Mouse (Mus musculus): ENCODE measurements around the gene Gm49355. TPM values are rescaled to one million over a fixed set of nuclear protein-coding genes. Genes with fewer than 3 reads are reported as not detected.
A peak's percentile ranks its signal among the peaks of the same experiment; 100 is the strongest.

Gm49355 gene
- polyA plus RNA-seq, 1 experiment from 2014 or later = 0.23 TPM

DNA sequence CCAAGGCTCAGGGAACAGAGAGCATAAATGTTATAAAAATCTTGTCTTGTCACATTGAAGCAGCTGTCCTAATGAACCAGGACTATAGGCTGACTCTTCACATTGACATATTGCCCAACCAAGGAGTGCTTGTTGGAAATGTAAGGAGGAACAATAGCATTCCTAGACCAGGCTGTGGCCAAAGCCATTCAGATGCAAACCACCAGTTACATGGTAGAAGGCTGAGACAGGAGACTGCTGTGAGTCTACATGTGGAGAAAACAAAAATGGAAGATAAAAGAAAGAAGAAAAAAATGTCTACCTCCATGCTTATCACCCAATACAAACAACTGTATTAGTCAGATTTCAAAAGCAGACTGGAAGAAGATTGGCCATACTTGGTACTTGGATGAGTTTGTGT, 15.4 kb downstream of the Gm49355 start:
- Histone ChIP-seq H3K4me2 (replicated peaks; ENCODE audit: low read depth) (no peak overlapping the region), H3K4me1 (replicated peaks; ENCODE audit: control insufficient read depth, insufficient read depth, low read length) (no peaks in the 10 kb centered on the region), H3K27me3 (replicated peaks; ENCODE audit: control insufficient read depth, insufficient read depth, low read length) (no peaks in the 10 kb centered on the region), H3K9me3 (ENCODE audit: control insufficient read depth) (no peaks in the 10 kb centered on the region), H3K4me3 (ENCODE audit: low read depth, low read length) (no peak overlapping the region), H3K9ac (ENCODE audit: low read depth, low read length) (no peak overlapping the region), H3K27ac (ENCODE audit: low read depth, low read length) (no peak overlapping the region), H3K36me3 (ENCODE audit: control insufficient read depth, insufficient read depth) (peaks cover 23% of the 10 kb centered on the region)
- TF ChIP-seq CTCF (IDR thresholded peaks at IDR 0.05; ENCODE audit: low read depth) = no peak
- ATAC-seq = no peak

DNA sequence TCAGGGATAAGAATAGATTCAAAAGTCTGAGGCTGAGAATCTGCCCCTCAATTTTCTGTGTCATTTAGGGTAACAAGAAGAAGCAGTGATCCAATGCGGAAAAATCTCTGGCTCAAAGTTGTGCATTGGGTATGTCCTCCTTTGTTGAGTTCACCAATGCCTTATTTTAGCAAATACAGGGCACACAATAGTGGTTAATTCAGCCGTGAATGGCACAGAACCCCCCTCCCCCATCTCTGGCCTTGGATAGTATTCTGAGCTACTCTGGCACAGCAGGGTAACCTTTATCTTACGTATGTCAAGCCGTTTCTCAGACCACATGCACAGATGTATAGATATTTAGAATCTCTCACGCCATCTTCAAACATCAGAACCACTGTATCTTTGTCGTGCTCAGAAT, 15.9 kb downstream of the Gm49355 start:
- WGBS = 85% methylated on average over 6 of the region's 6 CpGs
- H3K36me3 ChIP-seq (ENCODE audit: control insufficient read depth, insufficient read depth) = peaks cover 19% of the 10 kb centered on the region
- no peak overlapping the region for H3K4me3 ChIP-seq (ENCODE audit: low read depth, low read length)
- no peaks in the 10 kb centered on the region for H3K9me3 ChIP-seq (ENCODE audit: control insufficient read depth)
- H3K4me2 ChIP-seq (replicated peaks; ENCODE audit: low read depth) = no peak overlapping the region
- no peak for ATAC-seq
- H3K27me3 ChIP-seq (replicated peaks; ENCODE audit: control insufficient read depth, insufficient read depth, low read length) = no peaks in the 10 kb centered on the region
- no peak for TF ChIP-seq CTCF (IDR thresholded peaks at IDR 0.05; ENCODE audit: low read depth)
- no peak overlapping the region for H3K9ac ChIP-seq (ENCODE audit: low read depth, low read length)
- no peak overlapping the region for H3K27ac ChIP-seq (ENCODE audit: low read depth, low read length)
- H3K4me1 ChIP-seq (replicated peaks; ENCODE audit: control insufficient read depth, insufficient read depth, low read length) = no peaks in the 10 kb centered on the region

DNA sequence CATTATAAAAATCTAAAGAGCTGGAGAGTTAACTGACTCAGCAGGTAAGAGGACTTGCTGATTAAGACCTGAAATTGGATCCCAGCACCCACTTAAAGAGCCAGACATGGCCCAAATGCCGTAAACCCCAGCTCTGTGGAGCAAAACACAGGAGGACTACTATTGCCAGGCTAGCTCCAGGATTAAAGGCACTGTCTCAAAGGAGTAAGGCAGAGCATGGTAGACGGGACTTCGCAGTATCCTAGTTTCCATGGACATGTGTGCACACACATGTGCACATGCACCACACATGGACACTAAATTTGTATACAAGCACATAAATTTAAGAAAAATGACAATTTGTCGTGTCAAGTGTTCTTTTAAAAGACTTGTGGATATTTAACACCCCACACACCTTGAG, 16.5 kb downstream of the Gm49355 start:
- H3K27me3 ChIP-seq (replicated peaks; ENCODE audit: control insufficient read depth, insufficient read depth, low read length) = no peaks in the 10 kb centered on the region
- H3K36me3 ChIP-seq (ENCODE audit: control insufficient read depth, insufficient read depth) = peaks cover 19% of the 10 kb centered on the region
- no peaks in the 10 kb centered on the region for H3K9me3 ChIP-seq (ENCODE audit: control insufficient read depth)
- H3K27ac ChIP-seq (ENCODE audit: low read depth, low read length) = no peak overlapping the region
- H3K4me3 ChIP-seq (ENCODE audit: low read depth, low read length) = no peak overlapping the region
- no peak overlapping the region for H3K4me2 ChIP-seq (replicated peaks; ENCODE audit: low read depth)
- H3K4me1 ChIP-seq (replicated peaks; ENCODE audit: control insufficient read depth, insufficient read depth, low read length) = no peaks in the 10 kb centered on the region
- no peak for TF ChIP-seq CTCF (IDR thresholded peaks at IDR 0.05; ENCODE audit: low read depth)
- 79% methylated on average over 4 of the region's 4 CpGs for WGBS
- no peak for ATAC-seq
- no peak overlapping the region for H3K9ac ChIP-seq (ENCODE audit: low read depth, low read length)

DNA sequence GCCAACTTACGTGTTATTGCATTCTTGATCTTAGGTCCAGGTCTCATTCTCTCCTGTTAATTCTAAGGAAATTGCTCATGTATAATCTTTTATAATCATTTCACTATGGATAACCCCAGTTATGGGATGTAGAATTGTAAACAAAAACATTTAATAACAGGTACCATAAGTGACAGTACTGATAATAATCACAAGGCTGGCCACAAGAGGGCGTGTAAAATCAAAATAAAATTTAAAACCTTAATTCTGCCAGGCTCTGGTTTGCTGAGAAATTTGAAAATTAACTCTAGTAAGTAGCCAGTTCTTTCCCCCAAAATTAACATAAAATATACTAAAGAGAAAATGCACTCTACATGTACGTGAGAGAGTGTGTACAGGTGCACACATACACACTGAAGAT, 16.9 kb downstream of the Gm49355 start:
- Histone ChIP-seq H3K4me1 (replicated peaks; ENCODE audit: control insufficient read depth, insufficient read depth, low read length) (no peaks in the 10 kb centered on the region), H3K4me3 (ENCODE audit: low read depth, low read length) (no peak overlapping the region), H3K9me3 (ENCODE audit: control insufficient read depth) (no peaks in the 10 kb centered on the region), H3K36me3 (ENCODE audit: control insufficient read depth, insufficient read depth) (peaks cover 17% of the 10 kb centered on the region), H3K9ac (ENCODE audit: low read depth, low read length) (no peak overlapping the region), H3K27me3 (replicated peaks; ENCODE audit: control insufficient read depth, insufficient read depth, low read length) (no peaks in the 10 kb centered on the region), H3K27ac (ENCODE audit: low read depth, low read length) (no peak overlapping the region), H3K4me2 (replicated peaks; ENCODE audit: low read depth) (no peak overlapping the region)
- WGBS = 70% methylated on average over 3 of the region's 3 CpGs
- peak; percentile 48 for TF ChIP-seq CTCF (IDR thresholded peaks at IDR 0.05; ENCODE audit: low read depth)
- ATAC-seq = no peak

DNA sequence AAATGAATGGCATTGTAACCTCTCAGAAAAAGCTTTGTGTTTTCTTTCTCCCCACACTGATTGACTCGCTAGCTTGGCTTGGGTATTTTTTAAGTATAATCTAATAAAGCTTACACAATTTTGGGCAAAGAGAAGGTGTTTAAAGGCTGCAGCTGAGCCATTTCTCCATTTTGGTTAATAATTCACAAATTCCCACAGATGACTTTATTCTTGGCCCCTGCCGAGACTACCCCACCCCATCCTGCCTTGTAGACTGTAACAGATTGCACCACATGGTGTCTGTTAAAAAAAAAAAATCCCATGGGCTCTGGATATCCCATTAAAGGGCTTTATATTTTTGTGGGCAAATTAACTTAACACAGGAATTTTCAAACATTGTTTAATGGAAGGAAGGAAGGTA, 19.3 kb downstream of the Gm49355 start:
- 43% methylated on average over 2 of the region's 2 CpGs for WGBS
- no peak overlapping the region for H3K27ac ChIP-seq (ENCODE audit: low read depth, low read length)
- no peak overlapping the region for H3K4me2 ChIP-seq (replicated peaks; ENCODE audit: low read depth)
- no peak for ATAC-seq
- no peak overlapping the region for H3K4me3 ChIP-seq (ENCODE audit: low read depth, low read length)
- H3K27me3 ChIP-seq (replicated peaks; ENCODE audit: control insufficient read depth, insufficient read depth, low read length) = no peaks in the 10 kb centered on the region
- H3K9ac ChIP-seq (ENCODE audit: low read depth, low read length) = no peak overlapping the region
- H3K4me1 ChIP-seq (replicated peaks; ENCODE audit: control insufficient read depth, insufficient read depth, low read length) = no peaks in the 10 kb centered on the region
- H3K9me3 ChIP-seq (ENCODE audit: control insufficient read depth) = no peaks in the 10 kb centered on the region
- H3K36me3 ChIP-seq (ENCODE audit: control insufficient read depth, insufficient read depth) = peaks cover 11% of the 10 kb centered on the region
- TF ChIP-seq CTCF (IDR thresholded peaks at IDR 0.05; ENCODE audit: low read depth) = no peak

DNA sequence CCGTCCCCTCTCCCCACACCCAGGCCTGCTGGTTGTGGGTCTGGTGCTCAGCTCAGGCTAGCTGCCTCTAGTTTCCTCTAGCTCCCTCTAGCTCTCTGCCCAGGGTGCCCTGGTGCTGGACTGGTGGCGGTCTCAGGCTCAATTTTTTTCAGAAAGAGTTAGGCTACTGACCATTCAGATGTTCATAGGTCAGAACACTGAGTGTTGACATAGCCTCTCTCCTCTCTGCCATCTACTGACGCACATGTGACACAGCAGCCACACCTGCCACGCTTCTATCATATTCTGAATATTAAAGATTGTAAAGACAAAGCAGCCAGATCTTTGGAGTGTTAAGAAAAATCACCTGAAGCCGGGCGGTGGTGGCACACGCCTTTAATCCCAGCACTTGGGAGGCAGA, 49.8 kb downstream of the Gm49355 start:
- no peak for ATAC-seq
- Histone ChIP-seq H3K4me1 (replicated peaks; ENCODE audit: control insufficient read depth, insufficient read depth, low read length) (no peaks in the 10 kb centered on the region), H3K27ac (ENCODE audit: low read depth, low read length) (no peak overlapping the region), H3K4me2 (replicated peaks; ENCODE audit: low read depth) (no peak overlapping the region), H3K27me3 (replicated peaks; ENCODE audit: control insufficient read depth, insufficient read depth, low read length) (peaks cover 46% of the 10 kb centered on the region), H3K4me3 (ENCODE audit: low read depth, low read length) (no peak overlapping the region), H3K9me3 (ENCODE audit: control insufficient read depth) (no peaks in the 10 kb centered on the region), H3K36me3 (ENCODE audit: control insufficient read depth, insufficient read depth) (no peaks in the 10 kb centered on the region), H3K9ac (ENCODE audit: low read depth, low read length) (no peak overlapping the region)
- TF ChIP-seq CTCF (IDR thresholded peaks at IDR 0.05; ENCODE audit: low read depth) = peak; percentile 48
- WGBS = 74% methylated on average over 7 of the region's 7 CpGs

DNA sequence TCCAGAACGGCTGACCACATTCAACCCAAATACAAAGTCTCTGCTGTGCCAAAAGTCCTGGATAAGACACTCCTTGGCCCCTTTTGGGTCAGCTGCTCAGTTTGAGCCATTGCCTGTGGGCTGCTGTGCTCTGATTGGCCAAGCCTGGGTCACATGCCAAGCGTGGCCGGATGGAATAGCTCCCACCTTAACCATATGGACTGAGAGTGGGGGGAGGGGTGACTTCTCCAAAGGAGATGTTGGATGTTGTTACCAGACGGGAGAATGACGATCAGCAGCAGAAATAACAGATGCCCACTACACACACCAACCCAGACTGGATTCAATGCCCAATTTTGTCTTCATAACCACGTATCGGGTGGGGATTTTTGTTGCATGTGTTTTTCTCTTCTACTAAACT, 51.1 kb downstream of the Gm49355 start:
- Histone ChIP-seq H3K4me2 (replicated peaks; ENCODE audit: low read depth) (no peak overlapping the region), H3K9me3 (ENCODE audit: control insufficient read depth) (no peaks in the 10 kb centered on the region), H3K27ac (ENCODE audit: low read depth, low read length) (no peak overlapping the region), H3K9ac (ENCODE audit: low read depth, low read length) (no peak overlapping the region), H3K4me3 (ENCODE audit: low read depth, low read length) (no peak overlapping the region), H3K4me1 (replicated peaks; ENCODE audit: control insufficient read depth, insufficient read depth, low read length) (no peaks in the 10 kb centered on the region), H3K36me3 (ENCODE audit: control insufficient read depth, insufficient read depth) (no peaks in the 10 kb centered on the region), H3K27me3 (replicated peaks; ENCODE audit: control insufficient read depth, insufficient read depth, low read length) (peaks cover 55% of the 10 kb centered on the region)
- 43% methylated on average over 7 of the region's 7 CpGs for WGBS
- ATAC-seq = no peak
- TF ChIP-seq CTCF (IDR thresholded peaks at IDR 0.05; ENCODE audit: low read depth) = no peak

All from intestine, postnatal 0 days (tissue).